Mouse (Mus musculus) testis, adult 2 months (tissue): ENCODE measurements around the gene Esrp2.

Source experiments
- CTCF ChIP-seq: fragments of 200-500 bp; IDR thresholded peaks from 2 replicates; pipeline ENCODE4 v1.5.1; 2012; ENCODE audit warnings: low read depth, mild to moderate bottlenecking, inconsistent platforms, low read length, moderate library complexity; ENCODE audit not compliant: control insufficient read depth, insufficient read depth, insufficient replicate concordance
- POLR2A ChIP-seq: fragments of 200-500 bp; IDR thresholded peaks from 2 replicates; pipeline ENCODE4 v1.6.1; 2012; ENCODE audit warnings: low read depth, mild to moderate bottlenecking, inconsistent platforms, low read length, moderate library complexity; ENCODE audit not compliant: control insufficient read depth

DNA sequence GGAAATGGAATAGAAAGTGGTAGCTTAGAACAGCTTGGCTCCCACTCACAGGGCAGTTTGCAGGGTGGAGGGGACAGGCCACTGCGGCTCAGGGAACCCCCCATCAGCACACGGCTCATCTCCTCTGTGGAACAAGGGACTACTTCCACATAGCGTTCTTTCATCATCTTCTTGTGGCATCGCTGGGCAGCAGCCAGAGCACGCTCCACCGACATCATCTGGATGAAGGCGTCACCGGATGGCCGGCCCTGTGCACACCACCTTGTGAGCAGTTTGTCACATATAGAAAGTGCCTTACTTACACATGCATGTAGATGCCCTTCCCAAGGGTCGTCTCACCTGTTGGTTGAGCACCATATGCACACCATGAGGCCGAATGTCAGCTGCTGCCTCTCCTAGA lies 4.4 kb downstream of the Esrp2 start:
- no peak for TF ChIP-seq CTCF
- TF ChIP-seq POLR2A, result no peak
